Mouse (Mus musculus) embryonic fibroblast, embryonic 13.5 days (primary cell): ENCODE measurements around the gene Gpbar1. TPM values are rescaled to one million over a fixed set of nuclear protein-coding genes. Genes with fewer than 3 reads are reported as not detected.
A peak's percentile ranks its signal among the peaks of the same experiment; 100 is the strongest.

Source experiments
- H3K27ac ChIP-seq: 2 replicates; pipeline ENCODE4 v1.5.1; 2012; ENCODE audit warnings: low read length, control low read depth, inconsistent platforms; ENCODE audit not compliant: insufficient read depth
- H3K4me1 ChIP-seq: 2 replicates; pipeline ENCODE4 v1.6.1; 2011; ENCODE audit warnings: low read length; ENCODE audit not compliant: control insufficient read depth, insufficient read depth
- H3K4me3 ChIP-seq: 2 replicates; pipeline ENCODE4 v1.5.1; 2011; ENCODE audit warnings: mild to moderate bottlenecking, control low read depth, low read length; ENCODE audit not compliant: insufficient read depth
- CTCF ChIP-seq: IDR thresholded peaks from 2 replicates; pipeline ENCODE4 v1.5.1; 2011; ENCODE audit warnings: mild to moderate bottlenecking, control low read depth, low read length, moderate library complexity, borderline replicate concordance; ENCODE audit not compliant: insufficient read depth
- POLR2A ChIP-seq: IDR thresholded peaks from 2 replicates; pipeline ENCODE4 v1.6.1; 2011; ENCODE audit warnings: low read depth, mild to moderate bottlenecking, control low read depth, low read length, moderate library complexity
- polyA plus RNA-seq: library from polyadenylated mRNA; stranded (reverse); fragments of >200 nt; gene quantifications from 2 replicates; pipeline ENCODE4 v1.2.4, GENCODE M21; 2011; ENCODE audit warnings: low read depth; ENCODE audit not compliant: missing spikeins, insufficient read length

The Gpbar1 gene
- polyA plus RNA-seq, 1 experiment = 1.3 TPM

DNA sequence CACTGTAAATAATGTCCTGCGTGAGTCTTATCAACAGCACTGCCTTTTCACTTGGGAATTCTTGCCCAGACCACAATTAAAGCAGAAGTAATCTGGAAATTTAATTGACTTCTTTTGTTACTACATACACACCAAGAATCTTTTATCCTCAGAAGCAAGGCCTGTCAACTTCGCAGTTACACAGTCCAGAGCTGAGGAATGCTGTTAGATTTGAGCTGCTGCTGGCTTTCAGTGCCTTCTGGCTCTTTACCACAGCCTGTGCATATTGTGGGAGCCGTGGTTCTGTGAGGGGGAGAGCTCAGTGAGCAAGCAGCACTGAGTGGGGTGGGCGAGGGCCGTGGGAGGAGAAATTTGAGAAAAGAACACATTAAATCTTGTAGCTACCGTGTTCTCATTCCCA, 38.0 kb upstream of the Gpbar1 start:
- Histone ChIP-seq H3K4me3 (no peak overlapping the region), H3K4me1 (peaks cover 12% of the 10 kb centered on the region), H3K27ac (peak overlapping the region; percentile 11; the same call in 1 of the 2 replicates)
- TF ChIP-seq POLR2A = no peak
- TF ChIP-seq CTCF = no peak

GRCm38 (mm10) chr1:74240832-74241231, 37.5 kb upstream of the Gpbar1 start:
- Histone ChIP-seq H3K4me3 (no peak overlapping the region), H3K27ac (peak overlapping the region; percentile 11; the same call in 1 of the 2 replicates), H3K4me1 (peaks cover 13% of the 10 kb centered on the region)
- TF ChIP-seq CTCF (no peak), POLR2A (no peak)

DNA sequence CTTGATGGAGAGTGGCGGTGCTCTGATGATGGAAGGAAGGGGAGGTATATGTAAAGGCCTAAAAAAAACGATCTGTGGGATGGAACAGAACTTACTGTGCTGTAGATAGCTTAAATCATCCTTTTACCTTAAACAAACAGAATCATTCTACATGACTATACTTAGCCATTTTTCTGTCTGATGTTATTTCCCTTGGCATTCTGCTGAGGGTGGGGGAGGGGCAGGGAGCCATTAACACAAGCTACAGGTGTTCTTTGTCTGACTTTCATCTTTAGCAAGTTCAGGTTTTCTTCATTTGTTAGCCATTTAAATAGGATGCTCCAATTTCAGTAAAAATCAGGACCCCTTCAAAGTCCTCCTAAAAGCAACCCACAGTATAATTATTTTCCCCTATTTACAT, 32.8 kb upstream of the Gpbar1 start:
- TF ChIP-seq POLR2A (no peak), CTCF (no peak)
- Histone ChIP-seq H3K4me1 (peaks cover 17% of the 10 kb centered on the region), H3K4me3 (no peak overlapping the region), H3K27ac (no peak overlapping the region)

DNA sequence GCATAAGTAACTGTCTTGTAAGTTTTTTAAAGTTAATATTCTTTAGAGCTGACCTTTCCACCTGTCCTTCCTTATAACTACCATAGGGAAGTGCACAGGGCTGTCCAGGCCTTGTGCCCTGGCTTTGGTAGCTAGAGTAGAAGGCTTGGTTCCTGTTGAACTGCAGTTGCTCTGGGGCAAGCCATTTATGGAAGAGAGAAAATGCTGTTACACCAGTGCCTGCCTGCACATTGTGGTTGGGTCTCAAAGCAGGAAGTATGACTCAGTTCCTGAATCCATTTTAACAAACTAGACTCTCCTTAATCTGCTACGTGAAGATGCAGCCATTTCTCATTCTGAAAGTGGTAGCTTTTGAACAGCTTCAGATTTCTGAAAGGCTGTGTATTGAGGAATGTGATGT, 29.6 kb upstream of the Gpbar1 start:
- peaks cover 14% of the 10 kb centered on the region for H3K4me1 ChIP-seq
- peak overlapping the region; percentile 99 for H3K27ac ChIP-seq
- no peak overlapping the region for H3K4me3 ChIP-seq
- TF ChIP-seq POLR2A = no peak
- TF ChIP-seq CTCF = no peak

DNA sequence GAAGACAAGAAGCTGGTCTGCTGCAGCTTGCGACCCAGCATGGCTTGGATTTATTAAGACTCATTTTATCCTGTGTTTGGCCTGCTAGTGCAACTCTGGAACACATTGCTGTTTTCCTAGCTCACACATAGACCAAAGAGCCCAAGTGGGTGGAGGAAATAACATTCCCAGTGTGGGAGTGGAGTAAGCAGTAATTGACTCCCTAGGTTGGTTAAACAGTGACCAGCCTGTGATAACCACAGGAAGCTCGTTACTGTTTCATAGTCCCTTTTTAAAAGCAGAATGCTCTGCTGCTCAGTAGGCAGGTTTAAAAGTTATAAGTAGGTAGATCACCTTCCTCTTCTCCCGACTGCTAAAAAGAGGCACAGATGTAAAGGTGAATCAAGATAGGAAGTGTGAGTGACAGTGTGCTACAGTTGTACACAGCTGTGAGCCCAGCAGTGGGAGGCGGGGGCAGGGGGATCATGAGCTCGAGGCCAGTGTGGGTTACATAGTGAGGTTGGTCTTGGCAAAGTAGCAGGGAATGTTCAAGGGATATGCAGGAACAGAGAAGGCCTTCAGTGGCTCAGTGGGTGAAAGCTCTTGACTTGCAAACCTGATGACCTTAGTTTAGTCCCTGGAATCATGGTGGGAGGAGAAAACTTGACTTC, 28.9 kb upstream of the Gpbar1 start:
- H3K4me3 ChIP-seq = no peak overlapping the region
- peak overlapping the region; percentile 99 for H3K27ac ChIP-seq
- H3K4me1 ChIP-seq = peaks cover 14% of the 10 kb centered on the region
- TF ChIP-seq CTCF = no peak
- TF ChIP-seq POLR2A = no peak

DNA sequence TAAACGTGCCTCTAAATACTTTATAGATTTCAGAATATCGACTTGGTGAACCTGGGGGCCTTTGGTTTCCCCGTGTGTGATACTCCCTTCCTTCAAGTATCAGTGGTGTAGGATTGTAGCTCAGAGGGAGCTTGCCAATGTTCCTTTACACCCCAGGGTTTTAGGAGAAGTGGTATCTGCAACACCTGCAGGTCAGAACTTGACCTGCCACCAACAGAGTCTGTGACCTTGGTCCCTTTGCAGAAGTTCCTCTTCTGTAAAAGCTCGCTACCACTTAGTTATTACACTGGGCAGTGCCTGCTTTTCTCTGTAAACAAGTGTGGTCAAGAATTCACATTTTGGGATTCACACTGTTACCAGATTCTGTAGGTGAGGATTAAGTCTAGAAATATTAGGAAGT, 28.3 kb upstream of the Gpbar1 start:
- Histone ChIP-seq H3K27ac (peak overlapping the region; percentile 99), H3K4me3 (no peak overlapping the region), H3K4me1 (peaks cover 14% of the 10 kb centered on the region)
- TF ChIP-seq POLR2A (no peak), CTCF (no peak)

DNA sequence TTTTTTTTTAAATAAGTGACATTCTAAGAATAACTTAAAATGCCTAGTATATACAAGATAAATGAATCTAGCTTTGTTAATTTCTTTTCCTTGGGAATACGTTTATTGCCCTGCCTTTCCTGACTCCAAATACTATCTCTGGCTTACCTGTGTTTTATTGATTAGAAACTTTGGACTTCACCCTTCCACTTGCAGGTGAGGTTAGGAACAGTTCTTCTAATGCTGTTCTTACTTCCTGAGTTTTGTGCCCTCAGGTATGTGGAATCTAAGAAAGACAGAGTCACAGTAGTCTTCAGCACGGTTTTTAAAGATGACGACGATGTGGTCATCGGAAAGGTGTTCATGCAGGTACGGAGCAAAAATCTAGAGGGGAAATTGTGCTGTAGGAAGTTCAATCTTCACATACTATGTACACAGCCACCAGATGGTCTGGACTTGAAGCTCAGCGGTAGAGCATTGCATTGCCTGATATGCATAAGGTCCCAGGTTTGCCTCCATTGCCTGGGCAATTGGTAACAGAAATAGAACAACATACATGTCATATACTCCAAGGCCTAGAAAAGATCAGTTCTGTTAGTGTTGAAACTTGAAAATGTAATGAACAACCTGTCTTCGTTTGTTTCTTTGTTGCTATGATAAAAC, 22.5 kb upstream of the Gpbar1 start:
- H3K4me1 ChIP-seq = no peaks in the 10 kb centered on the region
- no peak for TF ChIP-seq POLR2A
- no peak for TF ChIP-seq CTCF
- H3K4me3 ChIP-seq = no peak overlapping the region
- H3K27ac ChIP-seq = no peak overlapping the region

- Histone ChIP-seq H3K4me3 (no peak overlapping the region), H3K4me1 (no peaks in the 10 kb centered on the region), H3K27ac (no peak overlapping the region)
- TF ChIP-seq POLR2A = no peak
- TF ChIP-seq CTCF = no peak
Observed at GRCm38 (mm10) chr1:74256782-74257181, 21.6 kb upstream of the Gpbar1 start.

- Histone ChIP-seq H3K4me3 (no peak overlapping the region), H3K27ac (no peak overlapping the region), H3K4me1 (no peaks in the 10 kb centered on the region)
- TF ChIP-seq POLR2A = no peak
Observed at GRCm38 (mm10) chr1:74262510-74262909, 15.8 kb upstream of the Gpbar1 start.

- Histone ChIP-seq H3K4me1 (no peaks in the 10 kb centered on the region; the same call in 1 of the 2 replicates), H3K4me3 (no peak overlapping the region), H3K27ac (no peak overlapping the region)
- TF ChIP-seq POLR2A (no peak), CTCF (no peak)
Observed at GRCm38 (mm10) chr1:74268750-74269149, 9.6 kb upstream of the Gpbar1 start.
